Mouse (Mus musculus) forebrain, embryonic 10.5 days (tissue): ENCODE results near the gene Kif1c. TPM values are rescaled to one million over a fixed set of nuclear protein-coding genes. Genes with fewer than 3 reads are reported as not detected.
A peak's percentile ranks its signal among the peaks of the same experiment; 100 is the strongest.

Experiments
- DNase-seq: peaks from one replicate; pipeline ENCODE4 v3.0.0-alpha.2; 2017; ENCODE audit warnings: low spot score; ENCODE audit errors: extremely low spot score
- H3K27ac ChIP-seq: fragments of 300-500 bp; sonication (generic); 2 replicates; pipeline ENCODE4 v1.5.1; 2016; ENCODE audit warnings: mild to moderate bottlenecking
- H3K27me3 ChIP-seq: fragments of 300-500 bp; sonication (generic); 2 replicates; pipeline ENCODE4 v1.6.1; 2016; ENCODE audit warnings: mild to moderate bottlenecking; ENCODE audit not compliant: poor library complexity, severe bottlenecking
- H3K36me3 ChIP-seq: fragments of 300-500 bp; sonication (generic); replicated peaks from 2 replicates; pipeline ENCODE4 v1.6.1; 2016; ENCODE audit warnings: mild to moderate bottlenecking, moderate library complexity
- H3K4me1 ChIP-seq: fragments of 300-500 bp; sonication (generic); 2 replicates; pipeline ENCODE4 v1.6.1; 2016
- H3K4me3 ChIP-seq: fragments of 300-500 bp; sonication (generic); 2 replicates; pipeline ENCODE4 v1.5.1; 2016; ENCODE audit warnings: mild to moderate bottlenecking, moderate library complexity
- H3K9me3 ChIP-seq: fragments of 300-500 bp; sonication (generic); 2 replicates; pipeline ENCODE4 v1.6.1; 2016; ENCODE audit warnings: mild to moderate bottlenecking, moderate library complexity
- WGBS: fragments of 180-500 bp; shearing (Covaris S2); methylation state at CpG from one replicate; pipeline ENCODE4 v1.1.7; 2016; 5-methylcytosine and 5-hydroxymethylcytosine counted together
- polyA plus RNA-seq: library from polyadenylated mRNA; unstranded; fragments of >200 nt; fragmentation: Nextera tagmentation; extraction: Ambion mirVana; gene quantifications from 2 replicates; pipeline ENCODE4 v1.2.1, GENCODE M21; 2016

Kif1c gene
- polyA plus RNA-seq = 1.5 and 1.8 TPM in 2 replicates

DNA sequence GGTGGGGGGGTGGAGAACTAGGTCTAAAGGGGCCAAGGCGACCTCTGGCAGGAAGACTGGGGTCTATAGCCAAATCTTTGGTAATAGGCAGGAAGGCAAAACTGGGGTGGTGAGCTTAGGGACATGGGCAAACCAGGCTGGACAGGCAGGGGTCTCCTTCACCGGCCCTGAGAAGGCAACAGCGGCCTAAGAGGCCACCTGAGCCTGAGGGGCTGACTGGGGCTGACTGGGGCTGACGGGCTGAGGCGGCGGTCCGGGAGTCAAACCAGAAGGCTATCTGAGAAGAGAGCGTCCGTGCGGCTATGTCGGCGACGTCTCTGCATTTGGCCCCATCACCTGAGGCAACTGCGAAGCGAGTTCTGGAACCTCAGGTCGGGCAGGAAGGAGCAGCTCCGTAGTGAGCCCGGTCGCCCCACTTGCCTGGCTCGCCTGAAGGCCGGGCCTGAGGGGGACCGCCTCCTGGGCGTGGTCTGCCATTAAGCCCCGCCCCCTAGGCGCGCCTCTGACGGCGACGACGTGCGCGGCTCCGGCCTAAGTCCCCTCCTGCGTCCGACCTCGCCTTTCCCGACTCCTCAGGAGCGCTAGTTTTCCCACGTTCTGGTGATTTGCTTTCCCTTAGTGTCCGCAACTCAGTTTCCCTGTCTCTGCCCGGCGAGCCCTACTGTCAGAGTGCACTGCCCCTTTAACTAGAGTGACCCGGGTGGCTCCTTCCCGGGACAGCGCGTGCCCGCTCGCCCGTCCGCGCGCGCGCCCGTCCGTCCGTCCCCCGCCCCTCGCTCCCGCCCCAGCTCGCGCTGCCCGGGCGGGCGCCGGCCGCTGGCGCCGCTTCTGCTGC, at the start of gene Kif1c, which contains the start of gene Inca1:
Kif1c (plus strand) TSS at position 827 of the 835 bp plus-strand sequence.
Inca1 (minus strand) TSS at position 434 of the 835 bp plus-strand sequence.
- DNase-seq = peak; percentile 90
- no peaks in the 10 kb centered on the region for H3K27me3 ChIP-seq
- WGBS = 1% methylated on average over 69 of the region's 69 CpGs
- peak within 1 kb of the TSS; percentile 95 for H3K4me3 ChIP-seq
- peaks cover 33% of the 10 kb centered on the region for H3K4me1 ChIP-seq
- H3K27ac ChIP-seq = peak within 1 kb of the TSS; percentile 95
- H3K36me3 ChIP-seq = peaks cover 27% of the 10 kb centered on the region
- H3K9me3 ChIP-seq = no peaks in the 10 kb centered on the region

DNA sequence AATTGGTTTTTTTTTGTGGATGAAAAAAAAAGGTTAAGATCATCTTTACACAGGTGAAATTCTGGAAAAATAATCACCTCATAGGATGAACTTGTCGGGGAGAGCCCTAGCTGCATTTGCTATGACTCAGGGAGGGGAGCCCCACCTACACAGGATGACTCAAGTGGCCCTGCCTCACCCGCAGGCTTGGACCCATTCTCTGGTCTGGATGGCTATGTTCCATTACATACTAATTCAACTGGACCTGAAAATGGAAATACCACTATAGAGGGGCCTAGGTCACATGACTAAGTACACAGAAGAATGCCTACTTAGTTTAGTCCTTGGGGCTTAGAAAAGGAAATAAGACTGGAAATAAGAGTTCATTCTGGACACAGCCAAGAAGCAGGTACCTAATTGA, 49.0 kb upstream of the Kif1c start:
- Histone ChIP-seq H3K36me3 (peaks cover 51% of the 10 kb centered on the region), H3K27ac (no peak overlapping the region), H3K27me3 (no peaks in the 10 kb centered on the region), H3K4me1 (peaks cover 71% of the 10 kb centered on the region), H3K9me3 (no peaks in the 10 kb centered on the region), H3K4me3 (peak overlapping the region; percentile 17; the same call in 1 of the 2 replicates)
- WGBS = 87% methylated on average over 2 of the region's 2 CpGs
- no peak for DNase-seq

DNA sequence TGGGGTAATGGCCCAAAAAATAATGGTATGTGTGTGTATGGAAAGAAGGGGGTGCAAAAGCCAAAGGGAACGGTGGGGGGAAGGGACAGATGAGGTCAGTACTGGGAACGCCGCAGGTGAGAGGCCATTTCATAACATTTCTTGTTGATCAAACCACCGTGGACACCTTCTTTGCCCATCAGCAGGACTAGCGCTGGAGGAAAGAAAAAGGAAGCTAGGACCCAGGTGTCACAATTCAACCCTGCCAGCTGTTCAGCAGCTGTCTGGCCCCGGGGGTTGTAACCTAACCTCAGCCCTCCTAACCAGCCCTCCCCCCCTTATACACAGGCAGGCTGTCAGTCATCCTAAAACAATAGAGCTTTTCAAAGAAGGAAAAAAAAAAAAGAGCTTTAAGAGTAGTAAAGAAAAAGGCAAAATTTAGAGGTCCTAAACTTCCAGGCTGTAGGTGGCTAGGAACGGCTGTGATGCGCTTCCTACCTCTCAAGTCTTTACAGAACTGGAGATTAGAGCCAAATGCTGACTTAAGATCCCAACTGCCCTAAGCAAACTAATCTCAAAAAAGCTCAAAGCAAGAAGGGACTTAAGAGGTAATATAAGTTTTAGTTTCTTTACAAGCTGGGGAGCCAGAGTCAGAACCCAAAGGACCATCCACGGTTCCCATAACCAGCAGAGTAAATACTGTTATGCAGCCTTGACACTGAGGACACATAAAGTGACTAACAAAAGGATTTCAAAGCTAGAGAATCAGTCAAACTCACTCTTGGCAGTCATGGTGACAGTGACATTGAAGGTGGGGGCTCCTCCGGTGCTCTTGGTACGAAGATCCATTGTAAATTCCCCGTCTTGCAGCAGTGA, 48.1 kb upstream of the Kif1c start:
- H3K36me3 ChIP-seq = peaks cover 51% of the 10 kb centered on the region
- DNase-seq = no peak
- 76% methylated on average over 12 of the region's 12 CpGs for WGBS
- H3K9me3 ChIP-seq = no peaks in the 10 kb centered on the region
- no peaks in the 10 kb centered on the region for H3K27me3 ChIP-seq
- peak overlapping the region; percentile 99; the same call in 1 of the 2 replicates for H3K27ac ChIP-seq
- peaks cover 75% of the 10 kb centered on the region for H3K4me1 ChIP-seq
- peak overlapping the region; percentile 99 for H3K4me3 ChIP-seq

DNA sequence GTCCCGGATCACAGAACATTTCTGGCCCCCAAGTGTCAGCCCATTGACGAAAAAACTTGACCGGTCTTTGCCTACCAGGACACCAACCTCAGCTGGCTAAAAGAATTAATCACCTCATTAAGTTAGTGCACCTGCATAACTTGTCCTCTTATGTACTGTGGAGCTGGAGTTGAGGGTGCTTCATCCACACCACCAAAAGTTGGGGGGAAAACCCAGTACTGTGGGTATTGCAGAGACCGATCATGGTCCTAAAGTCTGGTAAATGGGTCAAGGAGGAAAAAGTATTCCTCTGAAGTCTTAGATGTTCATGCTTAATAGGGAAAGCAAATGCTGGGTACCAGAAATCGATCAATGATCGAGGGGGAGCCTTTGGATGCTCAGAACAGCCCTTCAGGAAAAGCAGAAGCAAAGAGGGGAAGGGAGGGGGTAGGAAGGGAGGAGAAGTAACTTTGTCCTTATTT, 47.4 kb upstream of the Kif1c start:
- WGBS = 62% methylated on average over 6 of the region's 6 CpGs
- H3K9me3 ChIP-seq = no peaks in the 10 kb centered on the region

DNA sequence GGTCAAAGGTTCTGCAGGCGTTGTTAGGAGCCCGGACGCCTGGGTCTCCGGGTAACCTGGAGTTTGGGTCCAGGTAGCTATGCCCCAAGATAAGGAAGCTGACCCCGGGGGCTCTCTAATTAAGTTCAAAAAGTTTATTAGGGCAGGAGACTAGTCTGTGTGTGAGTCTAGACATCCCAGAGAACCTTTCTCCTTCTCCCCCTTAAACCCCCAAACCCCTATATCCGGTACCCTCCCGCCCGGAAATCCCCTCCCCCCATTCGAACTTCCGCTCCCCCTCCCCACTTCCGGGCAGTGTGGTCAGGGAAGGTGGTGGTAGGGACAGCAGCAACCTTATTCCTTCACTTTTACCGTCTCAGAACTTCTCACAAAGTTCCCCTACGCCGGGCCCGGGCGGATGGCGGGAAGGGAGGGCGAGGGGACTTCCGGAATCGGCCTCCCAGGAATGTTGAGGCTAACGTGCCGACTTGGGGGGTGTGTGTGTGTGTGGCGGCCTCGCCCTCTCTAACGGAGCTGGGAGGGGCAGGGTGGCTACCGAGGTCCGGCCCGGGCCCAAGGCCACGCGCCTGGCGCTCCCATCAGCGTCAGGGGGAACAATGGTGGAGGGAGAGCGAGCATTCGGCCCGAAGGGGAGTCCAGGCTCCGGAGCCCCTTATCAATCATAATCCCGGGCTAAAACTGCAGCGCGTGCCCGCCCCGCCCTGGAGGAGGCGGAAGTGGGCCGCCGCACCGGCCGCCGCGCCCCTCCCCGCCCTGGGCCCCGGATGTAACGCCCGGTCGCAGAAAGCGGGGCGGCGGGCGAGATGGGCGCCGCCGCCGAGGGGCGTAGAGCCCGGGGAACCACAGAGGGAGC, 46.8 kb upstream of the Kif1c start:
- H3K9me3 ChIP-seq = no peaks in the 10 kb centered on the region
- H3K4me1 ChIP-seq = peaks cover 79% of the 10 kb centered on the region
- peak; percentile 82 for DNase-seq
- peak overlapping the region; percentile 99 for H3K4me3 ChIP-seq
- peaks cover 47% of the 10 kb centered on the region for H3K36me3 ChIP-seq
- peak overlapping the region; percentile 99 for H3K27ac ChIP-seq
- H3K27me3 ChIP-seq = no peaks in the 10 kb centered on the region
- WGBS = under 1% methylated on average over 62 of the region's 63 CpGs

More for the DNA sequence above, 47.4 kb upstream of the Kif1c start:
- Histone ChIP-seq H3K4me1 (peaks cover 79% of the 10 kb centered on the region), H3K36me3 (peaks cover 51% of the 10 kb centered on the region), H3K27me3 (no peaks in the 10 kb centered on the region), H3K27ac (peak overlapping the region; percentile 99), H3K4me3 (peak overlapping the region; percentile 99)
- no peak for DNase-seq

DNA sequence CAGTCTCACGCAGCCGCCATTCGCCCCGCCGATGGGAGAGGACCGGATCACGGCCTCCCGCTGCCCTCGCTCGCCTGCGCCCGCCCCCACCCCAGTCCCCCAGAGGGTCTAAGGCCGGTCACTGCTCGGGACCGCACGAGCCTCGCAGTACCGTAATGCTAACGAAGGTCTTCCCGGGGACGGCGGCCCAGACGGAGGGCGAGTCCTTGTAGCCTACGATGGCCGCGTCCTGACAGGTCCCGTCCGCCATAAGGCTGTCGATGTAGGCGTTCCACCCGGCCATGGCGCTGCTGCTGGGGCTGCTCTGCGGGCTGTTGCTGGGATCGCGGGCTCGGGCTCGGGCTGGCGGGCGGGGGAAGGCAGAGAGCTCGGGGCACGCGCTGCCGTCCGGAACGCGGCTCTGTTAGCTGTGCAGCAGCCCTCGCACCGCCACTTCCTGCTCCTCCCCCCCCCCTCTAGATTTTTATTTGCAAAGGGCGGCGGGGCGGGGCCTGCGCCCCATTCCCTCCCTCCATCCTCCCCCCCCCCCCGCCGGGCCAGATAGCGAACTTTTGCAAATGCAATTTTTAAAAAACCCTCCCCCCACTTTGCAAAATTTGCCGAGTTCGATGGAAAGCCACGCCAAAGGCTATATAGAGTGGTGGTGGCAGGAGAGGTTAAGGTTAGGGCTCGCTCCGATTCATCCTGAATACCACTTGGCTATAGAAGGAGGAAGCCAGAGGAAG, 46.0 kb upstream of the Kif1c start, which contains the start of gene Pfn1:
Pfn1 (minus strand) TSS at position 447 of the 725 bp plus-strand sequence.
- H3K4me1 ChIP-seq = peaks cover 75% of the 10 kb centered on the region
- WGBS = under 1% methylated on average over 61 of the region's 61 CpGs

DNA sequence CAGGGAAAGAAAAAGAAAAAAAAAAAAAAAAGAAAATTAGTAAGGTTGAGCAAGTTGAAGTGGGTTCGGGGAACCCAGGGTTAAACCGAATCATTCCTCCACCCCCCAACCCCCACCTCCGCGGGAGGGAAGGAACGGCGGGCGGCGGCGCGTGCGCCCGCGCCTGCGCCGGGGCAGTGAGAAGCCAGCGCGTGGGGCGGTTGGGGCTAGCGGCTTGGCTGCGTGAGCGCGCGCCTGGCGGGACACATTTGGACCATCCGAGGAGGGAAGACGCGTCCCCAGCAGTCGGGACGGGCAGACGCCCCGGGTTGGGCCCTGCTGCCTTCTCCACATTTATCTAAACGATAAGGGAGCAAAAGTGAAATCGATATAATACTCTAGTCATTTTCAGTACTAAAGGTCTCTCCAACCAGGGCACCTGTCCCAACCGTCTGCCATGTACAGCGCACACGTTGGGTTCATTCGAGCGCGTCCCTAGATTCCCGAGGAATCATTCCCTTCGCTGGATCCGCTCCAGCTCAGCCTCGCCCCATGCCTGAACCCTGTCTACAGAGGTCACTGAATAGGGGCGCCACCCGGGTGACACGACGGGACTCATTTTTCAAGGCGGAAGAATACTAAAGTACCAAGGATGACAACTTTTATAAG, 45.3 kb upstream of the Kif1c start:
- H3K27ac ChIP-seq = peak overlapping the region; percentile 99
- DNase-seq = peak; percentile 81

More for the DNA sequence above, 46.0 kb upstream of the Kif1c start, which contains the start of gene Pfn1:
- Histone ChIP-seq H3K9me3 (no peaks in the 10 kb centered on the region), H3K36me3 (peaks cover 41% of the 10 kb centered on the region), H3K4me3 (peak within 1 kb of the TSS; percentile 99), H3K27me3 (no peaks in the 10 kb centered on the region), H3K27ac (peak within 1 kb of the TSS; percentile 99)
- peak; percentile 80 for DNase-seq

DNA sequence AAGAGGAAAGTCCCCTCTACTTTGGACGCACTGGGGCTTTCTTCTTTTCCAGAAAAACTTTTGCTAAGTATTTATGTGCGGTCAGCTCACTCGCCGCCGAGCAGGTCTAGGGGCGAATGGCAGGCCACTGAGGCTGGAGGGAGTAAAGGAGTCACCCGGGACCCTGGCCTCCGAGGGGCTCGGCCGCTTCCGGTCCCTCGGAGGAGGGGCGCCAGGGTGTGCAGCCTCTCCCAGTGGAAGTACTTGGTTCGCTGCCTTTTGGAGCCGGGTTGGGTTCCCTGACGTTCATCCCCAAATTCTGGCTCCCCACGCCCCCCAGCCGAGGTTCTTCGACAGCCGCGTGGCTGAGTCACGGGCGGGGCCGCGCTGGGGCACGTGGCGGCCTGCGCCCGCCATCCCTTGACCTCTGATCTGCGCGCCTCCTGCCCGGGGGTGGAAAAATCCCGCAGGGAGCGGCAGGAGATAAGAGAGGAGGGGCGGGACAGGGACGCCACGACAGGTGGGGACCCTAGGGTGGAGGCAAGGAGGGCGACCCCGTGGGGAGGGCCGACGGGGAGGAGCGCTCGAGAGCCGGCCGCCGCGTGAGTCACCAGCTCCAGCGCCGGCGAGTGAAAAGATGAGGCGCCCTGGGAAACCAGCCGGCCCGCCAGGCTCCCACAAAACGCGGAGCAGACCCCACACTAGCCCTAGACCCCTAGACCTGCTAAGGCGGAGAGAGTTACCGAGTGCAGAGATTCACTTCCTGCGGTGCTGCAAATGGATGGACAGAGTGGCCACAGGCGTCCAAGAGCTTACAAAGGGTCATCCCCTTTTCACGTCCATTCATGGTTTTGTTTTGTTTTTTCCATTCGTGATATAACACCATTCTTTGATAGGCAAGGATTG, 44.5 kb upstream of the Kif1c start:
- H3K27me3 ChIP-seq = no peaks in the 10 kb centered on the region
- H3K27ac ChIP-seq = peak overlapping the region; percentile 99
- H3K36me3 ChIP-seq = peaks cover 40% of the 10 kb centered on the region
- peaks cover 67% of the 10 kb centered on the region for H3K4me1 ChIP-seq
- no peaks in the 10 kb centered on the region for H3K9me3 ChIP-seq
- under 1% methylated on average over 61 of the region's 61 CpGs for WGBS
- peak; percentile 69 for DNase-seq
- peak overlapping the region; percentile 99 for H3K4me3 ChIP-seq

More for the DNA sequence above, 45.3 kb upstream of the Kif1c start:
- WGBS = 0% methylated on average over 48 of the region's 48 CpGs
- Histone ChIP-seq H3K27me3 (no peaks in the 10 kb centered on the region), H3K4me1 (peaks cover 71% of the 10 kb centered on the region), H3K36me3 (peaks cover 40% of the 10 kb centered on the region), H3K4me3 (peak overlapping the region; percentile 99), H3K9me3 (no peaks in the 10 kb centered on the region)

DNA sequence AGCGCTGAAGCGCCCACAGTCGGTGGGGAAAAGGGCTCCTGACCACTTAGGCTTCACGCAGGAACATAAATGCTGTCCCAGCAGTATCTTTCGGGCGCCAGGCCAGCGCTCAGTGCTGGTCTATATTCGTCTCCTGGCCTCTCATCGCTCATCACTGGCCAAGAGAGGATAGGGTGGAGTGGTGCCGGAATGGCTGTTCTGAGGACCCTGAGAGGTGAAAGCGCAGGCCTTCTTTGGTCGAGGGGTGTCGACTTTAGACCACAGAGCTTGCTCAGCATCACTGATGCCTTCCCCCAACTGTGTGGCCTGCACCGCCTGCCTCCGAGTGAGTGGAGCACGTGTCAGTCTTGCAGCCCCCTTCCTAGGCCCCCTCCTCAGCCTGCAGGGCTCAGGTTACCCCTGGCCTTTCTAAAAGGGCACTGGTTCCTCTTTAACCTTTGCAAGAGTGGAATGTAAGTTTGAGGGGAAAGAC, 43.9 kb upstream of the Kif1c start:
- peaks cover 60% of the 10 kb centered on the region for H3K4me1 ChIP-seq
- 2% methylated on average over 16 of the region's 16 CpGs for WGBS

DNA sequence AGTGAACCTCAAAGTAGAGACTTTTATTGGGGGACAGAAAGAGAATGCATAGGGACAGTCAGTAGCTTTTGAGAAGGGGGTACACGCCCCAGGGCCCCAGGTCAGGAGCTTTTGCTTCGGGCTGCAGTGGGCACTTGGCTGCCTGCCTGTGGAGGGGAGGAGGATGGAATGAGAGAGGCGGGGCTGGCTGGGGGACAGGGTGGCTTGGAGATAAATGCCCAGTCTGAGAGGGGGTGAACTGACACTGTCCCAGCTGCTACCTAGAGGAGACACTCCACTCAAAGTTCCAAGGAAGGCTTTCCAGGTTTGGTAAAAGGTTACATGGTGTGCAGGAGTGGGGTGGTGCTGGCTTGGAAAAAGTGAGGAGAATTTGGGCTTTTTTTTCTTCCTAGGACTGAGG, 43.4 kb upstream of the Kif1c start, which contains the start of gene Eno3:
Eno3 (plus strand) TSS at position 239 of the 400 bp plus-strand sequence.
- peaks cover 55% of the 10 kb centered on the region for H3K4me1 ChIP-seq
- H3K4me3 ChIP-seq = peak within 1 kb of the TSS; percentile 99
- DNase-seq = peak; percentile 51

More for the DNA sequence above, 43.9 kb upstream of the Kif1c start:
- H3K27me3 ChIP-seq = no peaks in the 10 kb centered on the region
- peak overlapping the region; percentile 99 for H3K4me3 ChIP-seq
- peaks cover 40% of the 10 kb centered on the region for H3K36me3 ChIP-seq
- no peaks in the 10 kb centered on the region for H3K9me3 ChIP-seq
- H3K27ac ChIP-seq = peak overlapping the region; percentile 99
- peak; percentile 60 for DNase-seq

More for the DNA sequence above, 43.4 kb upstream of the Kif1c start, which contains the start of gene Eno3:
- no peaks in the 10 kb centered on the region for H3K27me3 ChIP-seq
- 6% methylated on average over 3 of the region's 3 CpGs for WGBS
- no peaks in the 10 kb centered on the region for H3K9me3 ChIP-seq
- peaks cover 40% of the 10 kb centered on the region for H3K36me3 ChIP-seq
- H3K27ac ChIP-seq = peak within 1 kb of the TSS; percentile 99
